Mouse (Mus musculus): Measurements from ENCODE around the gene Ncapg2. TPM values are rescaled to one million over a fixed set of nuclear protein-coding genes. Genes with fewer than 3 reads are reported as not detected.

Gene Ncapg2
- total RNA-seq (2023): 49.5 and 68.4 TPM in 2 replicates

GRCm38 (mm10) chr12:116405045-116405835 is at the start of gene Ncapg2:
TSS of gene Ncapg2 (plus strand) at chr12:116405402.

GRCm38 (mm10) chr12:116485591-116486403 is 80.6 kb downstream of the Ncapg2 start, which contains the start of gene Ptprn2:
TSS of gene Ptprn2 (plus strand) at chr12:116485720.

Other genes starting within 250 kb of the Ncapg2 start
- gene Wdr60, start 142.4 kb upstream of the Ncapg2 start, total RNA-seq (2023): 0.39 and 0.98 TPM in 2 replicates
- not detected in 2 replicates for gene Gm11027, start 130.0 kb upstream of the Ncapg2 start, total RNA-seq (2023)
- 109 and 140 TPM in 2 replicates for gene Esyt2, start 124.2 kb upstream of the Ncapg2 start, total RNA-seq (2023)
- not detected in 2 replicates for gene Ptprn2, start 80.3 kb downstream of the Ncapg2 start, total RNA-seq (2023)